Mouse (Mus musculus) embryo, embryonic 11.5 days (tissue): ENCODE measurements around the gene Gm7358.
"Not testable (repeated sequence)": the region's sequence is repeated elsewhere in the genome, so short reads cannot be mapped to it uniquely, and the experiment has no call there.

Experiments used
- DNase-seq: peaks from one replicate; pipeline ENCODE4 v3.0.0-alpha.2; 2012; ENCODE audit warnings: low read depth, low spot score

Gene Gm7358

GRCm38 (mm10) chr17:14059431-14059830 lies at the start of gene Gm7358:
Gene Gm7358, minus strand, starts transcription at chr17:14059531.
- DNase-seq: not testable (repeated sequence)

GRCm38 (mm10) chr17:14103018-14103417 lies 43.7 kb upstream of the Gm7358 start:
- not testable (repeated sequence) for DNase-seq

GRCm38 (mm10) chr17:14101446-14101980 lies 42.2 kb upstream of the Gm7358 start:
- not testable (repeated sequence) for DNase-seq

- not testable (repeated sequence) for DNase-seq
Observed at GRCm38 (mm10) chr17:14099886-14100285, 40.6 kb upstream of the Gm7358 start.

- not testable (repeated sequence) for DNase-seq
Observed at GRCm38 (mm10) chr17:14094165-14094564, 34.8 kb upstream of the Gm7358 start.

- not testable (repeated sequence) for DNase-seq
Observed at GRCm38 (mm10) chr17:14086629-14087028, 27.3 kb upstream of the Gm7358 start.

- DNase-seq: not testable (repeated sequence)
Observed at GRCm38 (mm10) chr17:14041880-14042279, 17.5 kb downstream of the Gm7358 start.

- DNase-seq: not testable (repeated sequence)
Observed at GRCm38 (mm10) chr17:14037012-14037411, 22.3 kb downstream of the Gm7358 start.

GRCm38 (mm10) chr17:14036113-14036512 lies 23.2 kb downstream of the Gm7358 start:
- DNase-seq: not testable (repeated sequence)
